Mouse (Mus musculus): ENCODE data around the gene Spo11. TPM values are rescaled to one million over a fixed set of nuclear protein-coding genes. Genes with fewer than 3 reads are reported as not detected.

The Spo11 gene
- total and polyA plus RNA-seq, 3 experiments, result 0.16 to 0.34 TPM; not detected in 1

DNA sequence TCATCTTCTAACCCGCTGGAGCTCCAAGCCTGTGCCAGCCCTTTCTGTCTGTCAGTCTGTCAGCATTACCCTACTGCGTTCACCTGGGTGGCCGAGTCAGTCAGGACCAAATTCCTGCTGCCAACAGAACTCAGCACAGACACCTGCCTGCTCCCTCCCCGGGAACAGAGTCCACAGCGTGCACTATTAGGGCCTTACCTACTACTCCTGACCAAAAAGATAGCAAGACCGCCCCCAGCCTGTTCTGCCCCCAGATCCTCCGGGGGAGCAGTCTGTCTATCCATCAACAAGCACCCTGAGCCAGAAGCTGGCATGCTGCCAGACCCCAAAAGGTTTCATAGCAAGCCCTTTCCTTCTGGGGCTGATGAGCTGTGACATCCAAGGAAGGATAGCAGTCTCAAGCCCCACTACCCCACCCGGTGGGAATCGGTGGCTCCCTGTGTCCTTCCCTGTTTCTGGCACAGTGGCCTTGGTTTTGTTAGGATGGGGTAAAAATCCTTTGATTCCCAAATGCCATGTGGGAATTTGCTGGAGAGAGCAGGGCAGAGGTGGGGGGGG, 27.3 kb upstream of the Spo11 start:
- H3K4me1 ChIP-seq (ENCODE audit: control insufficient read depth in 1 of 2, insufficient read depth in 2 of 2), result no peaks in the 10 kb centered on the region; a peak in 1 of 4 replicates
- H3K27me3 ChIP-seq (replicated peaks), result peaks cover 31% of the 10 kb centered on the region
- no peak overlapping the region for H3K9ac ChIP-seq (ENCODE audit: insufficient read depth, low read depth)
- peaks cover 7% of the 10 kb centered on the region for H3K9me3 ChIP-seq (replicated peaks; ENCODE audit: low read length)
- no peak overlapping the region for H3K27ac ChIP-seq (ENCODE audit: insufficient read depth, low read depth)
- no peaks in the 10 kb centered on the region for H3K79me2 ChIP-seq (replicated peaks; ENCODE audit: control insufficient read depth, extremely low read depth, insufficient read depth, poor library complexity, severe bottlenecking)
- no peak overlapping the region for H3K4me3 ChIP-seq (replicated peaks in 1 of 3; ENCODE audit: low read depth in 2 of 3, low read length in 2 of 3, poor library complexity in 1 of 3)
- in situ Hi-C loops (cut with MboI; ENCODE audit: low pct_ligation_motif_present, low pct_unique_long_range_greater_than_20kb, low sequenced_read_pairs), result no loop called here
- TF ChIP-seq UBTF (IDR thresholded peaks at IDR 0.05; ENCODE audit: low read depth, low read length), result no peak
- no peak for TF ChIP-seq E2F4 (IDR thresholded peaks at IDR 0.05; ENCODE audit: insufficient replicate concordance, low read depth, low read length)
- TF ChIP-seq MAZ (IDR thresholded peaks at IDR 0.05; ENCODE audit: low read depth, low read length), result no peak
- TF ChIP-seq MAX (IDR thresholded peaks at IDR 0.05; ENCODE audit: low read length), result no peak
- TF ChIP-seq NRF1 (IDR thresholded peaks at IDR 0.05; ENCODE audit: low read depth, low read length), result no peak
- TF ChIP-seq USF2 (conservative IDR thresholded peaks at IDR 0.05; ENCODE audit: low read depth, low read length), result no peak
- TF ChIP-seq ZNF384 (IDR thresholded peaks at IDR 0.05; ENCODE audit: low read depth, low read length), result no peak
- no peak for TF ChIP-seq EP300 (IDR thresholded peaks at IDR 0.05; ENCODE audit: low read length)
- TF ChIP-seq HCFC1 (IDR thresholded peaks at IDR 0.05; ENCODE audit: low read depth, low read length), result no peak
- no peak for TF ChIP-seq MYC (IDR thresholded peaks at IDR 0.05; ENCODE audit: low read depth, low read length)
- no peak for TF ChIP-seq SIN3A (IDR thresholded peaks at IDR 0.05; ENCODE audit: low read length)
- no peak for TF ChIP-seq MEF2A (IDR thresholded peaks at IDR 0.05; ENCODE audit: borderline replicate concordance, low read depth, low read length)
- TF ChIP-seq TBP (conservative IDR thresholded peaks at IDR 0.05; ENCODE audit: low read depth, low read length), result no peak
- TF ChIP-seq JUN (IDR thresholded peaks at IDR 0.05; ENCODE audit: insufficient read depth, low read depth, low read length), result no peak
- no peak for TF ChIP-seq CHD1 (IDR thresholded peaks at IDR 0.05; ENCODE audit: low read depth, low read length)
- TF ChIP-seq BHLHE40 (IDR thresholded peaks at IDR 0.05; ENCODE audit: low read depth, low read length), result no peak
- no peak for TF ChIP-seq RAD21 (IDR thresholded peaks at IDR 0.05; ENCODE audit: low read depth, low read length)
- no peaks in the 10 kb centered on the region for H3K36me3 ChIP-seq (replicated peaks in 1 of 2; ENCODE audit: control insufficient read depth in 1 of 2, insufficient read depth in 1 of 2, low read length in 1 of 2)
- no peak for DNase-seq (ENCODE audit: extremely low read depth)
- no peak overlapping the region for H3K4me2 ChIP-seq (ENCODE audit: insufficient read depth, low read depth, poor library complexity, severe bottlenecking)
- dilution Hi-C loops (cut with MboI; ENCODE audit: extremely low pct_ligation_motif_present, extremely low pct_unique_long_range_greater_than_20kb, low sequenced_read_pairs), result no loop called here

- in situ Hi-C loops (cut with MboI; ENCODE audit: low pct_ligation_motif_present, low pct_unique_long_range_greater_than_20kb, low sequenced_read_pairs), result no loop called here
- H3K36me3 ChIP-seq (replicated peaks in 1 of 2; ENCODE audit: control insufficient read depth in 1 of 2, insufficient read depth in 1 of 2, low read length in 1 of 2), result no peaks in the 10 kb centered on the region
- H3K4me3 ChIP-seq (replicated peaks in 1 of 3; ENCODE audit: low read depth in 2 of 3, low read length in 2 of 3, poor library complexity in 1 of 3), result no peak overlapping the region
- peaks cover 8% of the 10 kb centered on the region for H3K9me3 ChIP-seq (replicated peaks; ENCODE audit: low read length)
- no peak overlapping the region for H3K4me2 ChIP-seq (ENCODE audit: insufficient read depth, low read depth, poor library complexity, severe bottlenecking)
- H3K9ac ChIP-seq (ENCODE audit: insufficient read depth, low read depth), result no peak overlapping the region
- H3K79me2 ChIP-seq (replicated peaks; ENCODE audit: control insufficient read depth, extremely low read depth, insufficient read depth, poor library complexity, severe bottlenecking), result no peaks in the 10 kb centered on the region
- no peak overlapping the region for H3K27ac ChIP-seq (ENCODE audit: insufficient read depth, low read depth)
- H3K27me3 ChIP-seq (replicated peaks), result peaks cover 30% of the 10 kb centered on the region
- H3K4me1 ChIP-seq (ENCODE audit: control insufficient read depth in 1 of 2, insufficient read depth in 2 of 2), result no peaks in the 10 kb centered on the region; a peak in 1 of 4 replicates
- TF ChIP-seq MAX (IDR thresholded peaks at IDR 0.05; ENCODE audit: low read length), result no peak
- no peak for TF ChIP-seq UBTF (IDR thresholded peaks at IDR 0.05; ENCODE audit: low read depth, low read length)
- no peak for TF ChIP-seq CHD1 (IDR thresholded peaks at IDR 0.05; ENCODE audit: low read depth, low read length)
- no peak for DNase-seq (ENCODE audit: extremely low read depth)
- dilution Hi-C loops (cut with MboI; ENCODE audit: extremely low pct_ligation_motif_present, extremely low pct_unique_long_range_greater_than_20kb, low sequenced_read_pairs), result no loop called here
These were observed 26.8 kb upstream of the Spo11 start for GRCm38 (mm10) chr2:172950722-172951121.

Data from CH12.LX (cell line).